In genomic region chr5:64380698-64381375, GRCm38 (mm10) we compare ENCODE assay signal across 7 mouse cellular contexts.
A peak's percentile ranks its signal among the peaks of the same experiment; 100 is the strongest.
DNase-seq lines count a peak whose midpoint lies in the region; ATAC-seq and TF ChIP-seq lines count a peak whose summit lies in the region.

No protein-coding gene starts in this region.

- H3K36me3 ChIP-seq in testis, adult 2 months (ENCODE audit: control insufficient read depth, insufficient read depth, low read length) = no peaks in the 10 kb centered on the region
- H3K36me3 ChIP-seq in heart, embryonic 10.5 days = no peaks in the 10 kb centered on the region
- no peaks in the 10 kb centered on the region for H3K36me3 ChIP-seq in liver, embryonic 12.5 days
- no peaks in the 10 kb centered on the region for H3K36me3 ChIP-seq in forebrain, embryonic 16.5 days (ENCODE audit: control insufficient read depth, insufficient read depth)

- H3K9me3 ChIP-seq in heart, embryonic 10.5 days = no peaks in the 10 kb centered on the region
- H3K9me3 ChIP-seq in liver, embryonic 12.5 days (replicated peaks) = no peaks in the 10 kb centered on the region
- no peaks in the 10 kb centered on the region for H3K9me3 ChIP-seq in forebrain, embryonic 16.5 days (ENCODE audit: control insufficient read depth, low read length)

- 59% methylated on average over 11 of the region's 11 CpGs for WGBS in heart, embryonic 10.5 days
- 31% methylated on average over 11 of the region's 11 CpGs for WGBS in liver, embryonic 12.5 days (ENCODE audit: insufficient replicate concordance)
- WGBS in forebrain, embryonic 16.5 days = 67% methylated on average over 11 of the region's 11 CpGs

- DNase-seq in testis, postnatal 10 days (ENCODE audit: low spot score) = no peak
- DNase-seq in heart, embryonic 10.5 days (ENCODE audit: low spot score) = no peak
- DNase-seq in natural killer cell, adult 2 months (ENCODE audit: low spot score in 2 of 2) = peak; percentile 65 to 77
- no peak for DNase-seq in right cerebral cortex, postnatal 14 days

- peak overlapping the region; percentile 12 for H3K4me3 ChIP-seq in testis, adult 2 months (ENCODE audit: control insufficient read depth, low read depth, low read length)
- no peak overlapping the region for H3K4me3 ChIP-seq in heart, embryonic 10.5 days
- H3K4me3 ChIP-seq in liver, embryonic 12.5 days = no peak overlapping the region
- H3K4me3 ChIP-seq in forebrain, embryonic 16.5 days (replicated peaks; ENCODE audit: low read length) = no peak overlapping the region

- no peak overlapping the region for H3K9ac ChIP-seq in liver, embryonic 12.5 days
- H3K9ac ChIP-seq in forebrain, embryonic 16.5 days (replicated peaks; ENCODE audit: low read depth, low read length) = no peak overlapping the region

- TF ChIP-seq CTCF in testis, adult 2 months (IDR thresholded peaks at IDR 0.05; ENCODE audit: control insufficient read depth, insufficient read depth, insufficient replicate concordance, low read depth, low read length) = no peak

- H3K27ac ChIP-seq in testis, adult 2 months (ENCODE audit: control insufficient read depth, insufficient read depth, low read depth, low read length) = no peak overlapping the region
- peak overlapping the region; percentile 65 for H3K27ac ChIP-seq in heart, embryonic 10.5 days
- peak overlapping the region; percentile 56; the same call in 1 of the 2 replicates for H3K27ac ChIP-seq in liver, embryonic 12.5 days
- no peak overlapping the region for H3K27ac ChIP-seq in forebrain, embryonic 16.5 days (ENCODE audit: low read length)

- TF ChIP-seq POLR2A in testis, adult 2 months (IDR thresholded peaks at IDR 0.05; ENCODE audit: control insufficient read depth, low read depth, low read length) = peak; percentile 21; the same call in 1 of the 2 replicates

- H3K27me3 ChIP-seq in testis, adult 2 months (ENCODE audit: control insufficient read depth, insufficient read depth, low read length) = no peaks in the 10 kb centered on the region
- no peaks in the 10 kb centered on the region for H3K27me3 ChIP-seq in heart, embryonic 10.5 days (ENCODE audit: insufficient read depth, poor library complexity, severe bottlenecking)
- H3K27me3 ChIP-seq in liver, embryonic 12.5 days (replicated peaks) = 0 out of 2 replicates have a peak, but pooled peaks cover 7% of the 10 kb centered on the region
- H3K27me3 ChIP-seq in forebrain, embryonic 16.5 days (replicated peaks; ENCODE audit: control insufficient read depth, insufficient read depth, low read length) = no peaks in the 10 kb centered on the region

- peak overlapping the region; percentile 45 for H3K4me2 ChIP-seq in liver, embryonic 12.5 days
- no peak overlapping the region for H3K4me2 ChIP-seq in forebrain, embryonic 16.5 days (ENCODE audit: low read length)

- peaks cover 2% of the 10 kb centered on the region for H3K4me1 ChIP-seq in testis, adult 2 months (ENCODE audit: control insufficient read depth, insufficient read depth, low read length)
- peaks cover 54% of the 10 kb centered on the region for H3K4me1 ChIP-seq in heart, embryonic 10.5 days
- H3K4me1 ChIP-seq in liver, embryonic 12.5 days = peaks cover 61% of the 10 kb centered on the region
- H3K4me1 ChIP-seq in forebrain, embryonic 16.5 days (replicated peaks; ENCODE audit: control insufficient read depth, insufficient read depth, low read length) = peaks cover 20% of the 10 kb centered on the region

- no peak for ATAC-seq in liver, embryonic 12.5 days
- no peak for ATAC-seq in forebrain, embryonic 16.5 days

Comparison
In these comparisons a context has a peak if more than half of its experiments do, and no peak if none do; other contexts are left out.
1. H3K27ac ChIP-seq: peak in heart, embryonic 10.5 days (single experiment) and liver, embryonic 12.5 days (single experiment); none in testis, adult 2 months (single experiment) and forebrain, embryonic 16.5 days (single experiment).
2. DNase-seq: peak in natural killer cell, adult 2 months (2 of 2); none in testis, postnatal 10 days (single experiment), heart, embryonic 10.5 days (single experiment) and right cerebral cortex, postnatal 14 days (single experiment).